Mouse (Mus musculus) splenic B cell, adult 2 months (primary cell): ENCODE results near the gene Gng10.

Experiments used
- DNase-seq: peaks from one replicate; pipeline ENCODE4 v3.0.0-alpha.2; 2011; ENCODE audit warnings: low read depth, low spot score
- H3K27me3 ChIP-seq: 2 replicates; pipeline ENCODE4 v1.6.1; 2012; ENCODE audit warnings: mild to moderate bottlenecking, low read length, moderate library complexity, mixed read lengths; ENCODE audit not compliant: control insufficient read depth, poor library complexity, insufficient read depth, severe bottlenecking
- H3K36me3 ChIP-seq: 2 replicates; pipeline ENCODE4 v1.6.1; 2012; ENCODE audit warnings: mild to moderate bottlenecking, low read length, moderate library complexity, mixed read lengths; ENCODE audit not compliant: control insufficient read depth, poor library complexity, insufficient read depth, severe bottlenecking

Gene Gng10

DNA sequence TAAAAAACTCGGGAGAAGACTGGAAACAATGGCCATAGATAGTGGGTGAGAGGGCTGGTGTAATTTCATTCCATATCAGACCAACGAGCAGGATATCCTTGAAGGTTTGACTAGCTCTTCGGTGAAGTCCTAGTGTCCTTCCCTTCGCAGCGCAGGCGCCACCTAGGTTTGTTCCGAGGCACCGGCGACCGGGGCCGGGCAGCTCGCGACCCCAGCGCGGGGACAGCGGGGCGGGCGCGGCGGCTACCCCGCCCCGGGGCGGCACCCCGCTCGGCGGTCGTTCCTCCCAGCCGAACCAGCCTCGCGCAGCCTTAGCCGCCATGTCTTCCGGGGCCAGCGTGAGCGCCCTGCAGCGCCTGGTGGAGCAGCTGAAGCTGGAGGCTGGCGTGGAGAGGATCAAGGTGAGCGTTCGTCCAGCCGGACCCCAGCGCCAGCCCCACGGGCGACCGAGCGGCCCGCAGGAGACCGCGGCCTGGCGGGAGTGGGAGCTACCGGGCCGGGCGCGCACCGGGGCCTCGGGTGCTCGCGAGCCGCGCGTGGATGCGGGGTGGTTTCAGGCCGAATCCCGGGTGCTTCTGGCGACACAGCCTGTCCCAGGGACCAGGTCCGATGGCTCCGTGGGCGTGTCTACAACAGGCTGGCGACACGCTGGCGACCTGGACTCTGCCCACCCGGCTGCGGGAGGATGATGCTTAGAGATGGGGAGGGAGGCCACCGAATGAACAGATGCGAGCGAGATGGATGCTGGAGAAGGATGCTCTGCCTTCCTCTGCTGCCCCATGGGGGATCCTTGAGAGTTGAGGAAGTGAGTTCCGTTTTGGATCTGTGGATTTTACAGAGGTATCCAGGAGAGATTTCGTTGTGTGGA lies at the start of gene Gng10:
Gene Gng10 (plus strand): TSS at position 171 of the 868 bp plus-strand sequence.
- peaks cover 1% of the 10 kb centered on the region; the same call in 1 of the 2 replicates for H3K36me3 ChIP-seq
- H3K27me3 ChIP-seq, result no peaks in the 10 kb centered on the region
- DNase-seq, result peak; percentile 66

DNA sequence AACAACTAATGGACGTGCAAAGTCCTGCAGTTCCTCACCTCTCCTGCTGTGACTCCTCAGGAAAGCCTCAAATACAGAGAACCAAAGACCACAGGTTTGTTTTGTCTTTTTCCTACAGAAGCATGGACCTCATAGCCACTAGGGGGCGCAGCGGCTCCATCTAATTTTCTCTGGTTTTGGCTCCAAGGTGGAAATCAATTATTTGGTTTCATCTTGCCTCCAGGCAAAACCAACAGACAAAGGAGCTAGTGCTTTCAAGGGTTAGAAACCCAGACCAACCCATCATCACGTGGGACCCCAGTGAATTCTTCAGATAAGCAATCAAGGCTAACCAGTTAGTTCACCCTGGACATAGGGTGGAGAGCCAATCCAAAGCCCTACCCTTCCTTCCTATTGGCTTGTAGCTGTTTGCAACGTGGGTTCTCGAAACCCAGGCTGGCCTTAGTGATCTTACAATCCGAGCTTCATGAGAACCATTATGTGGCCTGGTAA lies 49.7 kb upstream of the Gng10 start:
- DNase-seq, result peak; percentile 86
- H3K27me3 ChIP-seq, result no peaks in the 10 kb centered on the region
- no peaks in the 10 kb centered on the region for H3K36me3 ChIP-seq

DNA sequence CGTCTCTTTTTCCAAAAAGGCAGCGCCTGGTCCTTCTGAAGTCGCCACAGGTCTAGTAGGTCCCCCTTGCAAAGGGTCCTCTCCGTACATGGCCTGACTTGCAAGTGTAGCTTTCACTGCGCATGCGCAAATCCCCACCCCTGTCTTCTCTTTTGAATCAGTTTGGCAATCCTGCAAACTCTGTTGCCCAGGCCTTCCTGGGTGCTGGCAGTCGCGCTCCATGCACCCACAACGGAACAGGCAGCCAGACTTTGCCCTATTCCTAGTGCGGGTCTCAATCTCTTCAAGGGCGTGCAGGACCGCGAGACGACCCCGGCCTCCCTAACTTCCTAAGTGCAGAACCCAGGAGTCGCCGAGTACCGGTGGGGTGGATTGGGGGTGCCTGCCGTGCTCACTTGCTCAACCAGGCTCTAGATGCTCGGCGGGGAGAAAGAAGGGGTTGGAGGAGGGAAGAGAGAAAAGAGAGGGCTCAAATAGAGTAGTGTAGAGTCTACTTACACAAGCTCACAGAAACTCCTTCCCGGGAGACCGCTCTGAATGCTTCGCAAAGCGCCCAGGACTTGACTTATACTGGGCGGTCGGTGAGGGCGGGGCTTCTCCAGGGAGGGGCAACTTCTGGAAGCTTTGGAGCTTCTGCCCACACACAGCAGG lies 48.2 kb upstream of the Gng10 start, which contains the start of gene Ptgr1:
Gene Ptgr1 (minus strand): TSS at position 580 of the 651 bp plus-strand sequence.
- Histone ChIP-seq H3K36me3 (no peaks in the 10 kb centered on the region), H3K27me3 (no peaks in the 10 kb centered on the region)
- DNase-seq, result peak; percentile 82

DNA sequence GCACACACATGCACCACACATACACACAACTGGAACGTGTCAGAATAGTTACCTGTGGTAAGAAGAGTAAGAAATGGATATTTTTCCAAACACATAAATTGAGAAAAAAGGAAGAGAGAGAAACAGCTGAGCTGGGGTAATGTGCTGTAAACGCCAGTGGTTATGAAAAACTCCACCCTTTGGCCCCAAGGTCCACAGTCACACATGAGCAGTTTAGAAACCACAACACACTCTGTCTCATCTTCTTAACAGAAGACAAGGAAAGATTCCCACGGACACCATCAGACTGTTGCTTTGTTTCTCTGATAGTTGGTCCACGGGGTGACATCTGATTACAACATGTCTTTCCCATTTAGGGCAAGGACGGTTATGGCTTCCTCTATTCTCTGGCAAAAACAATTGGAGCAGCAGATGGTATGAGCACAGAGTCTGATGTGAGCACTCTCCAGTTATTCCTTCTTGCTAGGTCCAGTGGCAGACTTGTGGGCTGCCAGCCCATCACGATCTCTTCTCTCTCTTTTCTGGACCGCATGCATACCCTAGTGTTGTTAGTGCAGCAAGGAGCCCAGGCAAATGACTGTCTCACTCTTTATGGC lies 45.5 kb upstream of the Gng10 start:
- DNase-seq, result peak; percentile 30
- Histone ChIP-seq H3K36me3 (no peaks in the 10 kb centered on the region), H3K27me3 (no peaks in the 10 kb centered on the region)

DNA sequence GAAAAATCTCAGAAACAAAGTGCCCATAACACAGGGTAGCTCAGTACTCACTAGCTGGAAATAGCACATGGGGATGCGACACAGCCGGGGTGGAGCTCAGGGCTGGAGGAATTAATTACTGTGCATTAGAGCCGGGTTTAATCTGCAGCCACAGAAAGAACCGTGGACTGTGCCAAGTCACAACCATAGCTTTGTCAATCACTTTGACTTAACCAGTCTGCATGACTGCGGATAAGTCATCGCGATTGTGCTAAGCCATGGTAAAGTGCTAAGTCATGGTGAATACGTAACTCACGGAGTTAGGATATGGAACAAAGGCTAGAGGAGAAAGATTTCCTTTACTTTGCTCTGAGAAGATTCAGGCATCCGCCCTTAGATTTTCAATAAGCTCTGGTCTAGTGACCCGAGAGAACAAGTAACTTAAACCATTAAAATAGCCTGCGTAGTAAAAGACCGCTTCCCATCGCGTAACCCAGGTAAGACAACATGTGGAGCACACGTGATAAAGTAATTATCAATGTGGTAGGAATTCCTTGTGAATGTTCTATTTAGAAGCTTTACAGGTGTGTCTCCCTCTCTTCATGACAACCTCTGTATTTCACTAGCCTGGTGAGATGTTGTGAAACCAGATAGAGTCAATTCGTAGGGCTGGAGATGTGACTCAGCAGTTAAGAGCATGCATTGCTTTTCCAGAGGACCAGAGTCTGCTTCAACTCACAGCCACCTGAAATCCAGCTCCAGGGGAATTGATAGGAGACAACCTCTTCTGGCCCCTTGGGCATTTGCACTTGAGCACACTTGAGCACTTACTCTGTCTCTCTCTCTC lies 44.1 kb upstream of the Gng10 start:
- H3K36me3 ChIP-seq, result no peaks in the 10 kb centered on the region
- no peak for DNase-seq
- H3K27me3 ChIP-seq, result no peaks in the 10 kb centered on the region

DNA sequence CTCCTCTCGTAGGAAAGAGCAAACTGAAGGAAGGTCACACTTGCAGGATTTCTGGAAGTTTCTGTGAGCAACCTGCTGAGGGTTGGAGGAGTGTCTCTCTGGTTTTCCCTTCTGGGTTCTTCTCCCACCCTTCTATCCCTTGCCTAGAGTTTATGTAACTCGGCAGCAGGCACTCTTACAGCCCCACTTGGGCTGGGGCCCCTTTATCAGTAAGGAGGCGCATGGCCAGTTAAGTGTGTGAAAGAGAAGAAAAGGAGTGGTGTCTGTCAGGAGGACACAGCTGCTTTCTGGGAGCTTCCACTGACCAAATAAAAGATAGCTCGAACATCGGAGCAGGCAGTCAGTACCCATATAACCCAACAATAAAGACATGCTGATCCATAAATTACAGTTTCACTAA lies 42.7 kb upstream of the Gng10 start:
- no peaks in the 10 kb centered on the region for H3K27me3 ChIP-seq
- DNase-seq, result no peak

DNA sequence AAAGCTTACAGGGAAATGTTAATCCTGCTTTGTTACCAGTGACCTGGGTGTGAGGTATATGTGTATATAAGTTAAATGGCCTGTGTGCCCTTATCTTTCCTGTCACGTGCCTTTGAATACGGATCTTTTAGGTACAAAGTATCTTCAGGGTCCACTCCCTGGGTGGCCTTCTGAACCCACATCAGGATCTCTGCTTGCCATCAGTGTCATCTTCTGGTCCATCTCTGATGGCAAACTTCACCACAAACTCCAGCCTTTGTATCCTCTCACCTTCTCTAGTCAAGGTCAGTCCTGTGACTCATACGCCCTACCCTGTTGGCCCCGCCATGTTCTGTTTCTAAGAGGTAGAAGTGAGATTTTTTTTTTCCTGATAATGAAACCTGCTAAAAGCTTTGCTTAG lies 40.1 kb upstream of the Gng10 start, which contains the start of gene Dnajc25:
Gene Dnajc25 (plus strand): TSS at position 301 of the 400 bp plus-strand sequence.
- no peak for DNase-seq
- no peaks in the 10 kb centered on the region for H3K27me3 ChIP-seq
- no peaks in the 10 kb centered on the region for H3K36me3 ChIP-seq

More for the DNA sequence above, 42.7 kb upstream of the Gng10 start:
- H3K36me3 ChIP-seq, result no peaks in the 10 kb centered on the region

DNA sequence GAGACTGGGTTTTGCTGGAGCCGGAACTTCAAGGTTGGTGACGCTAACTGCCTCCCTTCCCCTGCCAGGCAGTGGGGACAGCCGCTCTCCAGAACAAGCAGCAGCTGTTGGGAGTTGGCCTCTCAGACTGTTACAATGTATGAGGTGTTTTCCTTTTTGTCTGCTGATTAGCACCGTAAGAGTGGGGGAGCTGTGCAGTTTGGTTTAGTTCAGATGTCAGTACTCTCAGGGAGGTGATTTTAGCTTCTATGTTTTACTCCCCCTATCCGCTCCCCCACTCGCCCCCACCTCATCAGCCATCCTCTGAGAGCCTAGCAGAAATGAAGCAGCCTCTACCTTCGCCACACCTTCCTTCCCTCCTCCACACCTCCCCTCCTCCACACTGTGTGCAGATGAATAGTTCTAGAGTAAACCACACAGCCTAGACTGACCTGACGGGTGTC lies 39.6 kb upstream of the Gng10 start:
- no peaks in the 10 kb centered on the region for H3K36me3 ChIP-seq
- H3K27me3 ChIP-seq, result no peaks in the 10 kb centered on the region
- DNase-seq, result no peak

DNA sequence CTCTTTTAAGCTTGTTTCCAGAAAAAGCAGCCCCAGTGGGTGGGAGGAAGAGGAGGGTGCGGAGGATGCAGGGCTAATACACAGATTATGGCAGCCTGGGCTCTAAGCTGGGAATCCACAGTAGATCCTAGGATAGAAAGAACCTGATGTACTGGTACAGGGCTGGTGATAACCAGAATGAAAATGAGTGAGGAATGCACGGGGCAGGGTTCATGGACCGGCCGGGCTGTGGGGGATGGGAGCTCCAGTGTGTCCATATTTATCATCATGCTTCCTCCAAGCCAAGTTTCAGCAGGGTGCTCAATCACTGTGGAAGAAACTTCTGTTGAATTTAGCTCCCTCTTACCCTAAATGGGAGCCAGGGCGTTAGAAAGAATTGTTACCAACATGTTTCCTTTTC lies 37.8 kb upstream of the Gng10 start:
- DNase-seq, result no peak
- H3K36me3 ChIP-seq, result no peaks in the 10 kb centered on the region
- no peaks in the 10 kb centered on the region for H3K27me3 ChIP-seq

DNA sequence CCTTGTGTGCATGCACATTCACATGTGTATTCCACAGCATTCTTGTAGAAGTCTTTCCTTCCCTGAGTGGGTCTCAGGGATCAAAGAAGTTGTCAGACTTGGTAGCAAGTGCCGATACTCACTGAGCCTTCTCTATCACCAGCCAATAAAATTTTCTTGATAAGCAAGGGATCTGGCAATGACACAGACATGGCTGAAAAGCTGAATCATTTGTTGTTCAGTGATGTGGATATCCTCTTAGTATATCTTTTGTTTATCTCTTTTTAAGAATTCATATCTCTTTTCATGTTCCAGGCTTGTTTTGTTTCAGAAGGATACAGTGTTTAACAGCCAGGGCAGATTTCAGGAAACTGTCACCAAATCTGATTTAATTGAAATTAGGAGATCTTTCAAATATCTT lies 36.2 kb upstream of the Gng10 start:
- no peaks in the 10 kb centered on the region for H3K27me3 ChIP-seq
- no peak for DNase-seq
- H3K36me3 ChIP-seq, result no peaks in the 10 kb centered on the region

DNA sequence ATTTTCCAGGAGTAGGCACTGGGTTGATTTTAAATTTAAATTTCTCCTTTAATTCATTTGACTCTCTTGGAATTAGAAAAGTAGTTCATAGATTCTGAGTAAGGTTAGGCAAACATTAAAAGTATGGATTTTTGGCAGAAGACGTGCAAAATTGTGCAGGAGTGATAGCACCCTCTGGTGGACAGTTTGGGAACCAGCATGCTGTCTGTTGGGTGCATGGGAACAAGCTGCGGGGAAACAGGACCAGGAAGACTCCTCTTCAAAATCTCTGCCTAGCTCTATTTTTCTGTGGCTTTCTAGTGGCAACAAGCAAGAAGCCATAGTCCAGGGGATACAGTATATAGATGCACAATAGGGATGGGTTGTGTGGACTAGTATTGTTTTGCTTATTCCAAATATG lies 35.2 kb upstream of the Gng10 start:
- DNase-seq, result peak; percentile 85
- H3K36me3 ChIP-seq, result no peaks in the 10 kb centered on the region
- no peaks in the 10 kb centered on the region for H3K27me3 ChIP-seq

DNA sequence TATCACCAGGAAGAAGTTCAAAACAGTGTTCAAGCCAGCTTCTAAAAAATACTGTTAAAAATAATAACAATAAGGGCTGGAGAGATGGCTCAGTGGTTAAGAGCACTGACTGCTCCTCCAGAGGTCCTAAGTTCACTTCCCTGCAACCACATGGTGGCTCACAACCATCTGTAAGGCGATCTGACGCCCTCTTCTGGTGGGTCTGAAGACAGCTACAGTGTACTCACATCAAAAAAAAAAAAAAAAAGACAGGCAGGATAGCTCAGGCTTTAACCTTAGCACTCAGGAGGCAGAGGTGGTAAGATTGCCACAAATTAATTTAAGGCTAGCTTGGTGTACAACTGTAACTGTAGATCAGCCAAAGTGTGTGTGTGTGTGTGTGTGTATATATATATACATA lies 34.3 kb upstream of the Gng10 start:
- no peaks in the 10 kb centered on the region for H3K36me3 ChIP-seq
- peak; percentile 89 for DNase-seq
- no peaks in the 10 kb centered on the region for H3K27me3 ChIP-seq

DNA sequence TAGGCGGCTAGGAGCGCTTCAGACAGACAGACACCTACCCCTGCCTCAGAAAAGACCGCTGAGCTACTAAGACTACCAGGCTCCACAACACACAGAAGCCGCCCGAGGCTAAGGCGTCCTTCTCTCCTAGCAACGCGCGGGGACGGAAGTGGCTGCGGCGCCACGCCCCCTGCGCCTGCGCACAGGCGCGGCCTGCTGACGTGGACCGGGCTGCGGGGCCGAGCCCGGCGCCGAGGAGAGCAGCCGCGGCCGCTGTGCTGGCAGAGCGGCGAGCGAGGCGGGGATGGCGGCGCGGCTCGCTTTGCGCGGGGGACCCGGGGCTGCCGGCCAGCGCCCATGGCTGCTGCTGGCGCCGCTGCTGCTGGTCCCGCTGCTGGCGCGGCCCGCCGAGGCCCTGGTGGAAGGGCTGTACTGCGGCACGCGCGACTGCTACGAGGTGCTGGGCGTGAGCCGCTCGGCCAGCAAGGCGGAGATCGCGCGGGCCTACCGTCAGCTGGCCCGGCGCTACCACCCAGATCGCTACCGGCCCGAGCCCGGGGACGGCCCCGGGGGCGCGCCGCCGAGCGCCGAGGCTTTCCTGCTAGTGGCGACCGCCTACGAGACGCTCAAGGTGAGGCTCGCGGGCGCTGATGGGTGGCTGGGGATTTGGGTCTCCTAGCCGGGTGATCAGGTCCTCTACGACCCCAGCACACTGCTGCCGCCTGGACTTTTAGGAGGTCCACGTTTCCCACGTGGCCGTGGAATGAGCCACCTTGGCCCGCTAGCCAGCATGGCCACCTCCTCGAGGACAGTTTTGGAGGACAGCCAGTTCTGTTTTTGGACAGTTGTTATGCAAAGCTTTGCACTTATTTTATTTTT lies 31.7 kb upstream of the Gng10 start, which contains the start of gene Gm20503:
Gene Gm20503 (plus strand): TSS at position 263 of the 858 bp plus-strand sequence.
- H3K36me3 ChIP-seq, result no peaks in the 10 kb centered on the region
- DNase-seq, result peak; percentile 95
- H3K27me3 ChIP-seq, result no peaks in the 10 kb centered on the region
